Mouse (Mus musculus) spleen, postnatal 4 days (tissue): ENCODE results near the gene Pip4p1.
"Not testable (repeated sequence)": the region's sequence is repeated elsewhere in the genome, so short reads cannot be mapped to it uniquely, and the experiment has no call there.

Source experiments
- DNase-seq, 2 experiments: peaks; one replicate each; pipeline ENCODE4 v3.0.0; 2022; ENCODE audit warnings: low spot score in 2 of 2

Gene Pip4p1

DNA sequence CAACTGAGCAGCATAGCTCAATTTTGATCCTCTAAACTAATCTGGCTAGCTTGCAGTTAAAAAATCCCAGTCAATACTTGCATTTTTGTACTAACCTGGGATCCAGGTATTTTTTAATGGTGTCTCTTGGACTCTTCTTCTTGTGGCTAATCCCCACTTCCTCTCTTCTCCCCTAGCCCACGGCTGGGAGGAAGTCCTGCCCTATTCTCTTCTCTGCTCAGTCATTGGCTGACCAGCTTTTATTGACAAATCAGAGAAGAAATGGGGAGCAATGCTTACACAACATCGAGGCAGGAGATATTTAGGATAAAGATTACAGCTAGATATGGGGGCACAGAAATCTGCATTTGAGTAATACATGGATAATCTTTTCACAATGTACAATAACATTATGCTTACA, 8.3 kb upstream of the Pip4p1 start:
- DNase-seq = no peak

DNA sequence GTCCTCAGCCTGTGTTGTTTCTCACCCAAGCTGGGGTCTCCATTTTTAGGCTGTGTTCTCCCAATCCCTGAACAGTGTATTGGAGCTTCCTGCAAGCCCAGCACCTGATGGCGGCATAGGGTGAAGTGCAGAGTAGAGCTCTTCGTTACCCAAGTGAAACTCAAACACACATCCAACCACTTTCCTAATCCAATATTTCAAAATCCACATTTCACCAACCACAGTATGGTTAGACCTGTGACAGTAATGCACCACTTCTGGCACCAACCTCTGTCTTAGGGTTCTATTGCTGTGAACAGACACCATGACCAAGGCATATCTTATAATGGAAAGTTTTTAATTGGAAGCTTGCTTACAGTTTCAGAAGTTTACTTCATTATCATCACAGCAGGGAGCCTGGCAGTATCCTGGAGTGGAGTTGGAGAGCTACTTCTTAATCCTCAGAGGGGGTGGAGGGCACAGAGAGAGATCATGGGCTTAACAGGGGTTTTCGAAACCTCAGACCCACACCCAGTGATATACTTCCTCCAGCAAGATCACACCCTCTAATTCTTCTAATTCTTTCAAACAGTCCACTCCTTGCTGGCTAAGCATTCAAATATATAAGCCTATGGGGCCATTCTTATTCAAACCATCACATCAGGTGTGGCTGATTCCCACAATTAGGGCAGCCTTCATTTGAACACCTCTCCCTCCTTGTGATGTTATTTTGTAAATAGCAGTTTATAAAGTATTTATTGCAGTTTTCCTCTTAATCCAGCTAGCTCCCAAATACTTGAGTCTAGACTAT, 7.7 kb upstream of the Pip4p1 start:
- DNase-seq = no peak

DNA sequence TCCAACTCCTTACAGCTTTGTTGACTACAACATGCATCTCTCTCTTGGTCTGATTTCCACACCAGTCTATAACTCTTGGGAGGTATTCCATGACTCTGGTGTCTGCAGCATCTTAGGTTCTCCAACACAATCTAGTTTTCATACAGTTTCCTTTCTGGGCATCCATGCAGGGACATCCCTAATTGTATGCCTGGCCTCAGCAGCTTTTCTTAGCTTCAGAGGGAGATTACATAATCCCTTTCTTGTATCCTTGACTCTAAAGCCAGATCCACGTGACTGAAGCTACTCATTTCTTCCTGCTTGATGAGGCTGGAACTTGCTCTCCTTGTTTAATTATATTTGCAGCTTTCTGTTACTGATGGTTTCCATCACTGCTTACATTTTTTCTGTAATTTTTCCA, 6.0 kb upstream of the Pip4p1 start:
- no peak for DNase-seq

DNA sequence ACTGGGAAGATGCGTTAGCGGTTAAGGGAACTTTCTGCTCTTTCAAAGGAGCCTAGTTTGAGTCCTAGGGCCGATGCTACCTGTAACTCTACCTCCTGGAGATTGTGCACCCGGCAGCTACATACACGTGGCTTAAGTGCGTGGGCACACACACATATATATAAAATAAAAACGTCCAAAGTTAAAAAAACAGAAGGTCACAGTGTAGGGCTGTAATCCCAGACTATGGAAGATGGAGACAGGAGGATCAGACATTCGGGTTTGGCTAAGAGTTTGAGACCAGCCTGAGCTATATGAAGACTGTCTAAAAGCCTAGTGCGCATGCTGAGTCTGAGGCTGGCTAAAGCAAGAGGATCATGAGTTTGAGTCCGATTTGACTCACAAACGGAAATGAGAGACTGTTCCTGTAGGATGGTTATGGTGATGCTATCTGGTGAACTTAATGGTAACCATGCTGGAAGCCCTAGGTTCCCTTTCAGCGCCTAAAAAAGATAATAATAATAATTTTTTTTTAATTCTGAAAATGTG, 901 bp upstream of the Pip4p1 start:
- no peak for DNase-seq

DNA sequence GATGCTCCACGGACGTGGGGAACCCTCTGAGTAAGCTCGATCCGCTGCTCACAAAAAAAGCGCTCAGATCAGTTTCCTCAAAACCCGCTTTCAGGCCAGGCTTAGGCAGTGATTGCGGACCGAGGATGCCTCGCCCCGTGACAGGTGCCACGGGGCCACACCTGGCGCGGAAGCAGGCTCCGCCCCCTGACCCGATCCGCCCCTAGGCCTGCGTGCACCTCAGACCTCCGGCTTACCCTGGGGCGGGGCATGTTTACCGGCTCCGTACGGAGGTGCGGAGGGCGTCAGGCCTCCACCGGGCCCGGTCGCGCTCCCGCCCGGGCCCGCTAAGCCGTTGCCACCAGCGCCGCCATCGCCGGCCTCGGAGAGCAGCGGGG, 291 bp downstream of the Pip4p1 start:
- peak in 1 of 2 experiments; percentile 73 for DNase-seq

DNA sequence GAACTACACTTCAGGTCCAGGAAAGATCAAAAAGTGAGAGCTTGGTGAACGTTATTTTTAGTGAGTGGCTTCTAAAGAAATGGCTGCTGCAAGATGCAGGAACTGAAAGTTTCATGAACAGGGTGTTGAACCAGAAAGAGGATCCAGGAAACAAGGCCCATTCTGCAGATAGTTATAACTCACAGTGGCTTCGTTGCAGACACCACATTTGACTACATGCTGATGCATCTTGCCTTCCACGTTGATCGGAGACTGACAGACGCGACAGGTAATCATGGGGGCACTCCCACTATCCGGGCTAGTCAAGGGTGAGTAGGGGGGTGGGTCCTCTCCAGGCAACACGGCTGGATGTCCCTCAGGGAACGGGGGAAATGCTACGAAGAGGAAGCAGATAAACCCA, 705 bp downstream of the Pip4p1 start:
- DNase-seq = peak; percentile 33 to 69

DNA sequence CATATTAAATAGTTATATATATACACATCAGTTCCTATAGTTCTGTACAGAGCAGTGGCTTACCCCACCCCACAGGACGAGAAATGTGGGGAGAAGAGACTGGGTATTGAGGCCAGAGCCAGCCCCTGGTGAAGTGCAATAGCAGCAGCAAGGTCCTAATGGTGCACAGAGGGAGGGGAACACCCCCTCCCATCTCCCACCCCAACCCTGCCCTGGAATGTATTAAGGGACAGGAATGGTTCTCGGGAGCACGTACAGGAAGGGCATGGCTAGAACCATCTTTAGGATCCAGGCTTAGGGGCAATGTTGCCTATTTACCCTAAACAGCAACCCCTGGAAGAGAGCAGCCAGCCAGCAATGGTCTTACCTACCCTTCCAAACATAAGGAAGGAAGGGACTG, 3.3 kb downstream of the Pip4p1 start:
- no peak for DNase-seq

DNA sequence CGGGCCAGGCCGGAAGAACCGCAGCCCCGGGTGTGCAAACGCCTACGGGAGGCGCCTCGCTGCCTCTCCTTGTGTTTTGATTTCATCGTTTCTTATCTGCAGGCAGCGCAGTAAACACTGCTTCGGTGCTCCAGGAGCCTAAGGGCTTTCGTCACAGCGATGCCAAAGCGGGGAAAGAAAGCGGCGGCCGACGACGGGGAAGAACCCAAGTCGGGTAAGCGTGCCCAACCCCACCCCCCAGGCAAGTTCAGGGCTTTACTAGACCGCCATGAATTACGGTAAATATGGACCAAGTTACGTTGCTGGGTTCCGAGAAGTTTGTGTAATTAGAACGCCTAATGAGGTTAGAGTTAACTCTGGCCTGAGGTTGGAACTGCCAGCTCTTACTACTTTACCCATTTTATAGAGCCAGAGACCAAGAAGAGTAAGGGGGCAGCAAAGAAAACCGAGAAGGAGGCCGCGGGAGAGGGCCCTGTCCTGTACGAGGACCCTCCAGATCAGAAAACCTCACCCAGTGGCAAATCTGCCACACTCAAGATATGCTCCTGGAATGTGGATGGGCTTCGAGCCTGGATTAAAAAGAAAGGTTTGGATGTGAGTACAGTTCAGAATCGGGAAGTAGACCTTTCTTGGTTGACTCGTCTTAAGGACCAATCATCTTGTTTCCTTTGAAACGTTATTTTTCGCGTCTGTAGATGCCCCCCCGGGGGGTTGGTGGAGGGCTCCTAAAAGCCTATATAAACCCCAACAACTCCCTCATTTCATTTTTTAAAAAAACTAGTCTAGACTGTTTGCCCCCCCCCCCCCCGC, 5.3 kb downstream of the Pip4p1 start:
- DNase-seq = no peak

DNA sequence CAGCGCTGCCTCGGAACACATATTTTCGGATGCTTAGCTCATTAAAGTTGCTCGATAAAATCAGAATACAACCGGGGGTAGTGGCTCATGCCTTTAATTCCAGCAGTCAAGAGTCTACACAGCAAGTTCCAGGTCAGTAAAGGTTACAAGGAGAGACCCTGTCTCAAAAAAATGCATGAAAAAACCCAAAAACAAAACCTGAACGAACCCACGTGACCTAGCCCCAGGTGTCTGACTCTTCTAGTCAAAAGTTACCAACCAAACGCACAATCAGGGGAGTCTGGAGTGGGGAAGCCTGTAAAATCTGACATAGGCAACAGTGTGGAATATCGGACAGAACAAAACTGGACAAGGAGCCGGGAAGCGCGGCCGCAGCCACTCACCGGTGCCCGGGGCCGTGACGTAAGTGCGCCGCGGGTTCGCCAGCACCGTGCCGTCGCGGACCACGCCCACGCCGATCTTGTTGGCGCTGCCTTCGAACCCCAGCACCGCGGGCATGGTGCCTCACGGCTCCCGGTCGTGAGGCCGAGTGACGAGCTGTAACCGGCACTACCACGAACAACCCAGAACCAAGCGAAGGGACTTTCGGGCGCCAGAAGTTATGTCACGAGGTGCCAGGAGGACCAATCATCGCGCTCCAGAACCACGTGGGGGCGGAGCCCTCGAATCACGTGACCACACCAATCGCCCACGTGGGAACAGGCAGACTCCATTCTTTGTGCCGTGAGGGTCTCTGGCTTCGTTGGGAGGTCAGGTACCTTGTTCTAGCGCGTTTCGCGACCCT, 6.2 kb downstream of the Pip4p1 start, which contains the start of the genes Osgep and Apex1:
Gene Osgep, minus strand, starts transcription at position 613 of the 784 bp plus-strand sequence.
Gene Apex1, plus strand, starts transcription at position 688 of the 784 bp plus-strand sequence.
- peak; percentile 95 to 96 for DNase-seq

DNA sequence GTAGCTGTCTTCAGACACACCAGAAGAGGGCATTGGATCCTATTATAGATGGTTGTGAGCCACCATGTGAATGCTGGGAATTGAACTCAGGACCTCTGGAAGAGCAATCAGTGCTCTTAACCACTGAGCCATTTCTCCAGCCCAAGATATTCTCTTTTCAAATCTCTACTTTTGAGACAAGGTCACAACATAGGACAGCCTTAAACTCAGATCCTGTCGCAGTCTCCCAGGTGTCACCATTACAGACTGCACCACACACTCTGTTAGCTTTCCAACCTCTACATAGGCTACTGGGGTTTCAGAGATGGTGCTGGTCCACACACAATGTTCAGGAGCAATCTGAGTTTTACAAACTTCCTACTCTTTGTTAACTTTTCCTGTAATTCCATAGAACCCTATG, 7.2 kb downstream of the Pip4p1 start:
- DNase-seq = not testable (repeated sequence)

DNA sequence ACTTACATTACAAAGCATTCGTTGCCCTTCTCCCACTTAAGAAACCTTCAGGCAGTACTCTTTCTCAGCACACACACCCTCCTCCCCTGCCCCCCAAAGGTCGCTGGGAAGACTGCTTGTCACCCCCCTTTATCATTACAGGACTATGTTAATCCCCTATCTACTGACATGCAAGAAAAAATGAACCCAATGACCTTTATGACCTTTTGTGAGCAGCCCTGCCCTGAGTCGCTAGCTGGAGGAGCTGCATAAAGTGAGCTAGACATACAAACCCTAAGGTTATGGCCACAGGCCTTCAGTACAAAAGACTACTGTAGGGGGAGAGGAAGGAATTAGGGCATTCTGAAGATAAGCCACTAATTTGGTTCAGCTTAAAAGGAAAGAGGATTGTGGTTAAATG, 19.3 kb downstream of the Pip4p1 start:
- DNase-seq = no peak

DNA sequence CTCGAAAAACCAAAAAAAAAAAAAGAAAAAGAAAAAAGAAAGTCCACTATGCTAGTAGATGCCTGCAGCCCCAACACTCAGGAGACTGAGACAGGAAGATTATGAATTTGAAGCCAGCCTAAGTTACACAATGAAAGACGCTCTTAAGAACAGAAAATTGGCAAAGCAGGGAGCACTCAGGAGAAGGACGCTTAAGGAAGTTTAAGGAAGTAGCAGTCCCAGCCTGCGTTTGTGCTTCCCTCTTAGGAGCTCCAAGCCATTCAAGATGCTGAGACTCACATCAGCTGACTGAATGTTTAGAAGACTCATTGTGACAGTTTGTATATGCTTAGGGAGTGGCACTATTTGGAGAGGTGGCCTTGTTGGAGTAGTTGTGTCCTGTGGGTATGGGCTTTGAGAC, 22.5 kb downstream of the Pip4p1 start:
- DNase-seq = no peak

DNA sequence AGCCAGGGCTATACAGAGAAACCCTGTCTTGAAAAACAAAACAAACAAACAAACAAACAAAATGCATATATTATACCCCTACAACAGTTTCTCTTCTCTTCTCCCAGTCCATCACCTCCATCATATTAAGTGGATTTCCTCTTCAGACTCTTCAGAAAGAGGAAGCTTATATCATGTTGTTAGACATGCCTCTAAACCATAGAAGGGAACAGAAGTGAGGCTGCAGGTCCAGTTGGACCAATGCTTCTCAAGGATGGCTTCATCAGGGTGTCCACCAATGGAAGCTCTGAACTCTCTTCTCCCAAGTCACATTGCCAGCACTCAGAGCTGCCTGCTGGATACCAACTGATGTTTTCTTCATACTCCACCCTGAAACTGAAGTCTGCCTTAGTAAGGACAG, 25.3 kb downstream of the Pip4p1 start:
- not testable (repeated sequence) for DNase-seq

DNA sequence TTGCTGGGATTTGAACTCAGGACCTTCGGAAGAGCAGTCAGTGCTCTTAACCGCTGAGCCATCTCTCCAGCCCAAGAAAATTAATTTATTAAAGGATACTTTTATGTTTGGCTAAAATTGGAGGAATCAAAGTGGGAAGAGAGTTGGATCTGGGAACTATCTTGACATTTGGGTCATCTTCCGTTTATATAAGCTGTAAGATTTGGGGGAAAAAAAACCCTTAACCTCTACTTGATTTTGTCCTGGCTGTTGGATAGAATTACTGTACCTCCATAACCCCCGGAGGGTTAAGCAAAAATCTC, 25.9 kb downstream of the Pip4p1 start:
- no peak for DNase-seq

DNA sequence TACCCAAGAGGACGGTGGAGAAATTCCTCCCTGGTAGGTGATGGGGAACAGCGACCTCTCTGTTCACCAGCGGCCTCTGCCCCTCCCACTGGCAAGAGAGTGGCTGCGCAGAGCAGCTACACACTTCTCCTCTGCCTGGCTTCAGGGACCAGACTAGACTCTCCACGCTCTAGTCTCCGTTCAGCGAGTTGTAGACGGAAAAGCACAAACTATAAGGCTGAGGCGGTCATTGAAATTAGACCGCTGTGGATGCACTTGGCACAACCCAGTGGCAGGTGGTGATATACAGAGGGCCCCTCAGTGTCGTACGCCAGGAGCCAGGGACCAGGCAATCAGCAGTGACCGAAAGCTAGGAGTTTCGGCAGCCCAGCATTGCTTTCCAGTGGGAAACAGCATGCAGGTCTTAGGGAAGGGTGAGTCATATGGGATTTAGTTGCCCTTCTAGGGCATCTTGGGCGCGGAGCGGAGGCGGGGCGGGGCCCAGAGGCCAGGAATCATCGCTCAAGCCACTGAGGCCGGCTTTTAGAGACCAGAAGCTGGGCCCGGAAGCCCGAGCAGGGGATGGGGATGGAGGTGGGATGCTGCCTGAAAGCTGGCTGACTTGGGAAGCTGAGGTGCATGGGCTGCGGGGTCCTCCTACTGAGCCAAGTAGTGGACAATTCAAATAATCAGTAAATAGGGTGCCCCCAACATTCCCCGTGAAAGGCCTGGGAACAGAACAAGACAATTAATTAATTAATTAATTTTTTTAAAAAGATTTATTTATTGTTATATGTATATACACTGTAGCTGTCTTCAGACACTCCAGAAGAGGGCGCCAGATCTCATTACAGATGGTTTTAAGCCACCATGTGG, 26.5 kb downstream of the Pip4p1 start:
- DNase-seq = no peak

DNA sequence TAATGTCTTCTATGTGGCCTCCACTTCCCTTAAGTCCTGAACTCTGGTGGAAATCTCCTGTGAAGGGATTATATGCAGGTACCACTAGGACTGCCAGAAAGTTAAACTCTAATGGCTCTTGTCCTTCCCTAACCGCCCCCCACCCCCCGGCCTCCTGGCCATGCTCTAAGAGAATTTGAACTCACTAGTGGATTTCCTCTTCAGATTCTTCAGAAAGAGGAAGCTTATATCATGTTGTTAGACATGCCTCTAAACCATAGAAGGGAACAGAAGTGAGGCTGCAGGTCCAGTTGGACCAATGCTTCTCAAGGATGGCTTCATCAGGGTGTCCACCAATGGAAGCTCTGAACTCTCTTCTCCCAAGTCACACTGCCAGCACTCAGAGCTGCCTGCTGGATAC, 32.7 kb downstream of the Pip4p1 start:
- not testable (repeated sequence) for DNase-seq

DNA sequence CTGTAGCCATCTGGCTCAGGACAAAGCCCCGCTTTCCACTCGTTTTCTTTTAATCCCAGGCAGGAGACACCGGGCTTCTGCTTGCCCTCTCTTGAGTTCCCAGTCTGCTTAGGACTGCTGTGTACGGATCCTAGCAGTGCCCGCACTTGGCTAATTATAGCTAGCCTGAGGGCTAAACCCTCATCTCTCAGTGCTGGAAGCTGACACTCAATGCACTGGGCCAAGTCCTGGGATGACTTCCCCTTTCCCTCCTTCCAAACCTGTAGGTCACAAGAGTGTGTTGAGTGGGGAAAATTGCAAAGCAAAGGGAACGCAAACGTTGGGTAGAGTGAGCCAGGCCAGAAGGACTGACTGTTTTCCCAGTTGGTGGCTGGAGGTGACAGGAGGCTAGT, 33.3 kb downstream of the Pip4p1 start, which contains the start of gene Klhl33:
Gene Klhl33, minus strand, starts transcription at position 134 of the 392 bp plus-strand sequence.
- no peak for DNase-seq

DNA sequence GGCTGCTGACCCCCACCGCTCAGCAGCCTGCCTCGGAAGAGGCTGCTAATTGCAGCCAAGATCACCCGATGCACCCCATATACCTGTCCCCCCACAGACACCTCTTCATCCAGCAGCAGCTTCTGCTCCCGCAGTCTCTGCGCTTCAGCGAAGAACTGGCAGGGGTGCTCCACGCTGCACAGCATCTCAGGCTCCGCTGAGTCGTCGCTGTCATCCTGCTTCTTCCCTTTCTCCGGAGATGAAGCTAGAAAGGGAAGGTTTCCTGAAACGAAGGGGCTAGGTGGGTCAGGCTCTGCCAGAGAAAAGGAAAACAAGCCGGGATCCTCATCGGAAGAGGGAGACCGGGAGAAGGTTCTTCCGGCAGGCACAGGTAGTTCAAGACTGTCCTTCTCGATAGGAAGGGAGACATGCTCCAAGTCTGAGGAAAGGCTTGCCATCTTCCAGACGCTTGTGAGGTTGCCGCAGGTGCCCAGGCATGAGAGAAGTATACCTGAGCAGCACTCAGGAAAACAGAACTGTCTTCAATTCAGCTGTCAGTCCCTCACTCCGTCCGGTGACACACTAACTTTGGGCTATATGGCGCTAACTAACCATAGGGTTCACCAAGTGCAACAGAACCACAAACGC, 33.8 kb downstream of the Pip4p1 start:
- DNase-seq = no peak

DNA sequence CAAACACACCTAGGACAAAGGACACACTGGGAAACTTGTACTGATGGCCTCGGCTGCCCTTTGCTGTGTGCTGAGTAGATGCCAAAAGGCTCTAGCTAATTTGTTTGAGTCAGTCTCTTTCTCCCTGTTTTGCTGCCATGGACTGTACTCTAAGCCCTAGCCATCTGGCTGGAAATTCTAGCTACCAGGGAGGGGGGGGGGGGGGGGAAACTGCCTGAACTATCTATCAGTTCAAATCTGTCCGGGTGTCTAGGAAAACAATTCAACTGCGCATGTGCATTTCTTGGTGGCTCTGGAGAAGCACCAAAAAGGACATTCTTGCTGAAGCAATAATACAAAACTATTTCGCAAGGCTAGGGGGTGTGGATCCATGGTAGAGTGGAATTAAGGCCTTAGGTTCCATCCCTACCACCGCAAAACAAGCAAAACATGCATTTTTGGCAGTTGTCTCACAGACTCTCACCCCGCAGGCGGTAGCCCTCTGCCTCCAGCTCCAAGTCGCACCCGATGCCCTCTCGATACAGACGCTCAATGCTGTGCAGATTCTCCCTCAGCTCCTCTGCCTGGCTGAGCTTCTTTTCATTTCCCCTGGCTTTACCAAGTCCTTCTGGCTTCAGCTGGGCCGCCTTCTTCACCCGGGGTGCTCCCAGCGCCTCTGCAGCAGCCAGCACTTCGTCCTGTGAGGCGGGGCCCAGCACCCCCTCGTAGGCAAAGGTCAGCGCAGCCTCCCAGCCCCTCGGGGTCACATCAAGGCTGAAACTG, 34.5 kb downstream of the Pip4p1 start:
- no peak for DNase-seq

DNA sequence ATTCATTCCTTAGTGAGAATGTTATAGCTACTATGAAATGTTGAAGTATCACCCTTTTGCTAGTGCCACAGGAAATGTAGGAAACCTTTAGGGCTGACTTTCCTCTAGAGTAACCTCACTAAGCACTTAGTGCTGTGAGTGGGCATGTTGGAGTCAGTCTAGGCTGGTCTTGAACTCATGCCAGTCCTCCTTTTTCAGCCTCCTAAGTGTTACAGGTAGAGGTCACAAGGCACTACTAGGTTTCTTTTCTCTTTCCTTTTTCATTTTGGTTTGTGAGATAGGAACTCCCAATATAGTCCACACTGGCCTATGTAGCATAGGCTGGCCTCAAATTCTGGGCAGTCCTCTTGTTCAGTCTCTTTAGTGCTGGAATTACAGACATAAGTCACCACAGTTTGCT, 35.2 kb downstream of the Pip4p1 start:
- DNase-seq = no peak
